Mouse (Mus musculus): Measurements from ENCODE around the gene Mfsd2a. TPM values are rescaled to one million over a fixed set of nuclear protein-coding genes. Genes with fewer than 3 reads are reported as not detected.

Gene Mfsd2a
- polyA plus RNA-seq, 1 experiment from 2014 or later: 0.06 TPM

- Histone ChIP-seq H3K27ac (replicated peaks) (no peak overlapping the region), H3K4me1 (replicated peaks) (no peaks in the 10 kb centered on the region), H3K4me2 (no peak overlapping the region), H3K9me3 (replicated peaks) (no peaks in the 10 kb centered on the region), H3K9ac (no peak overlapping the region), H3K27me3 (no peaks in the 10 kb centered on the region), H3K4me3 (replicated peaks) (no peak overlapping the region), H3K36me3 (replicated peaks) (no peaks in the 10 kb centered on the region)
- WGBS (ENCODE audit: insufficient replicate concordance): 75% methylated on average over 10 of the region's 10 CpGs
- no peak for ATAC-seq (ENCODE audit: insufficient read depth)
Measured at GRCm38 (mm10) chr4:122905359-122905758, 55.6 kb downstream of the Mfsd2a start.

GRCm38 (mm10) chr4:122903709-122904108, 57.3 kb downstream of the Mfsd2a start:
- no peaks in the 10 kb centered on the region for H3K4me1 ChIP-seq (replicated peaks)
- no peak overlapping the region for H3K9ac ChIP-seq
- H3K9me3 ChIP-seq (replicated peaks): no peaks in the 10 kb centered on the region
- no peak for ATAC-seq (ENCODE audit: insufficient read depth)
- H3K4me3 ChIP-seq (replicated peaks): no peak overlapping the region
- no peak overlapping the region for H3K4me2 ChIP-seq
- 57% methylated on average over 3 of the region's 3 CpGs for WGBS (ENCODE audit: insufficient replicate concordance)
- H3K27me3 ChIP-seq: no peaks in the 10 kb centered on the region
- H3K36me3 ChIP-seq (replicated peaks): no peaks in the 10 kb centered on the region
- H3K27ac ChIP-seq (replicated peaks): no peak overlapping the region

GRCm38 (mm10) chr4:122902156-122902555, 58.8 kb downstream of the Mfsd2a start:
- H3K4me2 ChIP-seq: no peak overlapping the region
- no peak overlapping the region for H3K9ac ChIP-seq
- H3K36me3 ChIP-seq (replicated peaks): no peaks in the 10 kb centered on the region
- ATAC-seq (ENCODE audit: insufficient read depth): no peak
- H3K4me3 ChIP-seq (replicated peaks): no peak overlapping the region
- no peaks in the 10 kb centered on the region for H3K4me1 ChIP-seq (replicated peaks)
- no peak overlapping the region for H3K27ac ChIP-seq (replicated peaks)
- H3K9me3 ChIP-seq (replicated peaks): no peaks in the 10 kb centered on the region
- WGBS (ENCODE audit: insufficient replicate concordance): 22% methylated on average over 6 of the region's 6 CpGs
- no peaks in the 10 kb centered on the region for H3K27me3 ChIP-seq

GRCm38 (mm10) chr4:122898313-122898712, 62.7 kb downstream of the Mfsd2a start:
- Histone ChIP-seq H3K4me3 (replicated peaks) (no peak overlapping the region), H3K9ac (no peak overlapping the region), H3K4me2 (no peak overlapping the region), H3K9me3 (replicated peaks) (no peaks in the 10 kb centered on the region), H3K4me1 (replicated peaks) (no peaks in the 10 kb centered on the region; the same call in 1 of the 2 replicates), H3K27me3 (no peaks in the 10 kb centered on the region), H3K36me3 (replicated peaks) (no peaks in the 10 kb centered on the region), H3K27ac (replicated peaks) (no peak overlapping the region)
- WGBS (ENCODE audit: insufficient replicate concordance): 16% methylated on average over 5 of the region's 5 CpGs
- ATAC-seq (ENCODE audit: insufficient read depth): no peak

GRCm38 (mm10) chr4:122897750-122898149, 63.2 kb downstream of the Mfsd2a start:
- H3K4me1 ChIP-seq (replicated peaks): no peaks in the 10 kb centered on the region; the same call in 1 of the 2 replicates
- H3K9me3 ChIP-seq (replicated peaks): no peaks in the 10 kb centered on the region
- no peak overlapping the region for H3K4me2 ChIP-seq
- no peak overlapping the region for H3K4me3 ChIP-seq (replicated peaks)
- WGBS (ENCODE audit: insufficient replicate concordance): 52% methylated on average over 4 of the region's 4 CpGs
- no peak overlapping the region for H3K27ac ChIP-seq (replicated peaks)
- H3K27me3 ChIP-seq: no peaks in the 10 kb centered on the region
- H3K9ac ChIP-seq: no peak overlapping the region
- ATAC-seq (ENCODE audit: insufficient read depth): no peak
- H3K36me3 ChIP-seq (replicated peaks): no peaks in the 10 kb centered on the region

Other genes starting within 250 kb of the Mfsd2a start
- gene Ppt1, start 124.9 kb downstream of the Mfsd2a start, polyA plus RNA-seq (2015; fragmentation: Nextera tagmentation; extraction: Ambion mirVana): 18.9 and 20.1 TPM in 2 replicates
- gene Cap1, start 75.1 kb downstream of the Mfsd2a start, polyA plus RNA-seq (2015; fragmentation: Nextera tagmentation; extraction: Ambion mirVana): 24.6 and 25.4 TPM in 2 replicates
- gene Mycl, start 34.5 kb upstream of the Mfsd2a start, polyA plus RNA-seq (2015; fragmentation: Nextera tagmentation; extraction: Ambion mirVana): 0.89 and 1.2 TPM in 2 replicates
- gene Trit1, start 55.4 kb upstream of the Mfsd2a start, polyA plus RNA-seq (2015; fragmentation: Nextera tagmentation; extraction: Ambion mirVana): 5.7 and 6.3 TPM in 2 replicates
- gene Bmp8b, start 144.0 kb upstream of the Mfsd2a start, polyA plus RNA-seq (2015; fragmentation: Nextera tagmentation; extraction: Ambion mirVana): 0.15 and 0.25 TPM in 2 replicates
- gene Oxct2b, start 155.1 kb upstream of the Mfsd2a start, polyA plus RNA-seq (2015; fragmentation: Nextera tagmentation; extraction: Ambion mirVana): not detected in 2 replicates
- 36.8 TPM in 2 replicates for gene Ppie, start 178.8 kb upstream of the Mfsd2a start, polyA plus RNA-seq (2015; fragmentation: Nextera tagmentation; extraction: Ambion mirVana)
- gene Hpcal4, start 222.0 kb upstream of the Mfsd2a start, polyA plus RNA-seq (2015; fragmentation: Nextera tagmentation; extraction: Ambion mirVana): 0.03 TPM in 1 of 2 replicates, not detected in the other
- not detected in 2 replicates for gene Nt5c1a, start 240.3 kb upstream of the Mfsd2a start, polyA plus RNA-seq (2015; fragmentation: Nextera tagmentation; extraction: Ambion mirVana)